In the genomic region with DNA sequence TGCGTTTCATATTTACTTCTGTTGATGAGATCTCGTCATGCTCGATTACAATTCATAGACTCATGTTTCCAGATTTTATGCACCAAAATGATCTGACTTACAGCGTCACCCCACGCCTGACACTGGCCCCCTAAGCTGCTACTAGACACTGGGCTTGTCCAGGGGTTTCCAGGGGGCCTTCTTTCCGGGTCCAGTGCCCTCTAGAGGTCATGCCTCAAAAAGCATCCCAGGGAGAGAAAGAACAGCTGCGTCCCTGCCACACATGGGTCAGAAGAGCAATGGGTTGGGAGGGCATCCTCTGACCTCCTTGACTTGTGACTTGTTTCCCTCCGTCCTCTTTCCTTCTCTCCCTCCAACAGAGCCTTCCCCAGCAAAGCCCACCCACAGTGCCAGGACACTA, we compare ENCODE assay signal across 14 mouse cellular contexts.
A peak's percentile ranks its signal among the peaks of the same experiment; 100 is the strongest.
DNase-seq lines count a peak whose midpoint lies in the region; ATAC-seq and TF ChIP-seq lines count a peak whose summit lies in the region.
"Had no signal": no experiment of that assay in that cellular context is flagged by ENCODE, and none has a peak within 500 bp of the region (broad histone marks: within the 10 kb centered on the region; RNA-seq: fewer than 3 reads in every experiment).

No protein-coding gene starts in this region.

- DNase-seq in gastrocnemius, adult 2 months, result no peak
- no peak for DNase-seq in gastrocnemius, postnatal 4 days (ENCODE audit: low spot score in 2 of 2)
- no peak for DNase-seq in lung, postnatal 0 days (ENCODE audit: low spot score)
- DNase-seq in lung, postnatal 14 days, result no peak
- no peak for DNase-seq in brain, embryonic 14.5 days (ENCODE audit: low read depth)
- peak; percentile 75 for DNase-seq in retina, embryonic 14.5 days (ENCODE audit: low spot score)
- no peak for DNase-seq in urinary bladder, postnatal 25 days (ENCODE audit: low spot score)
- no peak for DNase-seq in Muller cell, postnatal 12 days (ENCODE audit: inconsistent ontology term)
- DNase-seq: cerebellum, adult 9-10 months; kidney, adult 8-10 months; lung, postnatal 36 days had no signal

- ATAC-seq in lung, postnatal 0 days, result no peak
- ATAC-seq: forebrain, embryonic 13.5 days had no signal

- TF ChIP-seq POLR2A in brain, embryonic 14.5 days (IDR thresholded peaks at IDR 0.05; ENCODE audit: borderline replicate concordance, extremely low read depth, insufficient read depth, insufficient read length, poor library complexity, severe bottlenecking), result no peak

- TF ChIP-seq CTCF in gastrocnemius, adult 2 months (IDR thresholded peaks at IDR 0.05), result peak; percentile 14; the same call in 1 of the 2 replicates
- TF ChIP-seq CTCF in lung, postnatal 0 days (IDR thresholded peaks at IDR 0.05), result 0 out of 2 replicates have a peak, but pooled peaks have one; percentile 29
- TF ChIP-seq CTCF in brain, embryonic 14.5 days (IDR thresholded peaks at IDR 0.05; ENCODE audit: borderline replicate concordance, extremely low read depth, insufficient read depth, insufficient read length), result peak; percentile 68

- no peak overlapping the region for H3K4me3 ChIP-seq in gastrocnemius, adult 2 months
- no peak overlapping the region for H3K4me3 ChIP-seq in lung, postnatal 0 days (ENCODE audit: low read depth, low read length)
- H3K4me3 ChIP-seq: forebrain, embryonic 13.5 days; heart, embryonic 12.5 days; neural tube, embryonic 13.5 days had no signal

- H3K27ac ChIP-seq in gastrocnemius, adult 2 months, result no peak overlapping the region
- no peak overlapping the region for H3K27ac ChIP-seq in lung, postnatal 0 days (ENCODE audit: low read length)
- H3K27ac ChIP-seq: forebrain, embryonic 13.5 days; neural tube, embryonic 13.5 days had no signal

- WGBS in lung, postnatal 0 days, result 31% methylated on average over 8 of the region's 8 CpGs

- TF ChIP-seq EP300 in lung, postnatal 0 days (IDR thresholded peaks at IDR 0.05), result no peak

- no peaks in the 10 kb centered on the region for H3K4me1 ChIP-seq in lung, postnatal 0 days (ENCODE audit: insufficient read depth, low read depth, low read length)
- H3K4me1 ChIP-seq: heart, embryonic 12.5 days had no signal

- no peaks in the 10 kb centered on the region for H3K9me3 ChIP-seq in lung, postnatal 0 days (ENCODE audit: low read length)
- H3K9me3 ChIP-seq: forebrain, embryonic 13.5 days; heart, embryonic 12.5 days; neural tube, embryonic 13.5 days had no signal

- H3K9ac ChIP-seq in lung, postnatal 0 days (replicated peaks; ENCODE audit: low read depth), result no peak overlapping the region
- H3K9ac ChIP-seq: forebrain, embryonic 13.5 days; heart, embryonic 12.5 days; neural tube, embryonic 13.5 days had no signal

- H3K27me3 ChIP-seq in lung, postnatal 0 days (replicated peaks; ENCODE audit: insufficient read depth, low read length), result peaks cover 3% of the 10 kb centered on the region; the same call in 1 of the 2 replicates

- intact Hi-C loops in gastrocnemius, adult 2 months (cut with DNase I), result no loop called here

- no peak overlapping the region for H3K4me2 ChIP-seq in lung, postnatal 0 days (replicated peaks; ENCODE audit: low read depth, low read length)
- H3K4me2 ChIP-seq: forebrain, embryonic 13.5 days; heart, embryonic 12.5 days; neural tube, embryonic 13.5 days had no signal

- no peaks in the 10 kb centered on the region for H3K36me3 ChIP-seq in lung, postnatal 0 days (ENCODE audit: insufficient read depth, low read length)
- H3K36me3 ChIP-seq: heart, embryonic 12.5 days; neural tube, embryonic 13.5 days had no signal

Comparison
In these comparisons a context has a peak if more than half of its experiments do, and no peak if none do; other contexts are left out.
1. CTCF ChIP-seq: peak in every context shown above with its lines; median percentile 68 in brain, embryonic 14.5 days; 29 in lung, postnatal 0 days; 14 in gastrocnemius, adult 2 months.